In the genomic region with DNA sequence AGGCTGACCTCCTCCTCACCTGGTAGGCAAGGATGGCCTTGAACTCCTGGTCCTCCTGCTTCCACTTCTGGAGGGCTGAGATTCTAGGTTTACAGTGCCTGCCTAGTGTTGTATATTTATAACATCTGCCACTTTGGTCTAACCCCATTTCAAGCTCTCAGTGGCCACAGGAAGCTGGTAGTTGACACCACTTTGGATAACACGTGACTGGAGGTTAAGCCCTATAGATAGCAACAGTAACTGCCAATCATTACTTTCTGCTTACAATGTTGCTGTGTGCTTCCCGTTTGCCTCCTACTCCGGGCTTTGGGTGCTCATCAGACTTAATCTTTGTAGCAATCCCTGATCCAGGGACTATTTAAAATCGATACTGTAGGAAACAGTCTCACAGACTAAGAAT, we compare ENCODE assay signal across 21 mouse cellular contexts.
DNase-seq lines count a peak whose midpoint lies in the region; ATAC-seq lines count a peak whose summit lies in the region.
"Had no signal": no experiment of that assay in that cellular context is flagged by ENCODE, and none has a peak within 500 bp of the region (broad histone marks: within the 10 kb centered on the region; RNA-seq: fewer than 3 reads in every experiment).

No protein-coding gene starts in this region.

- H3K4me1 ChIP-seq in hindbrain, embryonic 16.5 days (ENCODE audit: control insufficient read depth, insufficient read depth, low read depth, low read length) = peaks cover 3% of the 10 kb centered on the region

- no peak overlapping the region for H3K4me2 ChIP-seq in hindbrain, embryonic 16.5 days (ENCODE audit: low read length)
- H3K4me2 ChIP-seq: forebrain, embryonic 12.5 days had no signal

- no peak overlapping the region for H3K27ac ChIP-seq in hindbrain, embryonic 16.5 days (ENCODE audit: low read depth, low read length)
- H3K27ac ChIP-seq: forebrain, embryonic 12.5 days; heart, adult 2 months; layer of hippocampus, adult 2 months had no signal

- ATAC-seq in common myeloid progenitor, adult 5-6 weeks (replicated peaks; ENCODE audit: low read depth, poor library complexity, severe bottlenecking) = peak; percentile 63
- peak; percentile 64 for ATAC-seq in megakaryocyte progenitor cell, adult 5-6 weeks (replicated peaks; ENCODE audit: poor library complexity)
- no peak for ATAC-seq in activated CD4-positive, CD25-positive, alpha-beta regulatory T cell, adult 4 months
- no peak for ATAC-seq in hindbrain, embryonic 16.5 days
- ATAC-seq: lung, postnatal 0 days; midbrain, embryonic 16.5 days; Patski had no signal

- 41% methylated on average over 4 of the region's 4 CpGs for WGBS in hindbrain, embryonic 16.5 days

- H3K36me3 ChIP-seq in hindbrain, embryonic 16.5 days (ENCODE audit: control insufficient read depth, insufficient read depth, low read length) = no peaks in the 10 kb centered on the region
- H3K36me3 ChIP-seq: forebrain, embryonic 12.5 days had no signal

- no peak overlapping the region for H3K4me3 ChIP-seq in hindbrain, embryonic 16.5 days (ENCODE audit: low read length)
- H3K4me3 ChIP-seq: forebrain, embryonic 12.5 days; heart, adult 2 months; layer of hippocampus, adult 2 months had no signal

- peak; percentile 95 for DNase-seq in 416B (ENCODE audit: low read depth)
- DNase-seq in B cell, adult 2 months = peak; percentile 17 to 21
- no peak for DNase-seq in right cerebral cortex, postnatal 4 days
- DNase-seq: adrenal gland, postnatal 25 days; cerebellum, adult 11-12 months; cerebellum, postnatal 14 days; heart, adult 2 months; heart, postnatal 4 days; kidney, adult 8-10 months; kidney, postnatal 14 days; layer of hippocampus, postnatal 36 days; retina, postnatal 1 day had no signal

- no peaks in the 10 kb centered on the region for H3K9me3 ChIP-seq in hindbrain, embryonic 16.5 days (ENCODE audit: control insufficient read depth, low read length)
- H3K9me3 ChIP-seq: forebrain, embryonic 12.5 days had no signal

- H3K27me3 ChIP-seq in hindbrain, embryonic 16.5 days (replicated peaks; ENCODE audit: control insufficient read depth, insufficient read depth, low read length) = peaks cover 8% of the 10 kb centered on the region
- H3K27me3 ChIP-seq: Patski had no signal

- no peak overlapping the region for H3K9ac ChIP-seq in hindbrain, embryonic 16.5 days (ENCODE audit: low read depth, low read length)
- H3K9ac ChIP-seq: forebrain, embryonic 12.5 days had no signal

Comparison
In these comparisons a context has a peak if more than half of its experiments do, and no peak if none do; other contexts are left out.
1. ATAC-seq: peak in common myeloid progenitor, adult 5-6 weeks (single experiment) and megakaryocyte progenitor cell, adult 5-6 weeks (single experiment); none in activated CD4-positive, CD25-positive, alpha-beta regulatory T cell, adult 4 months (single experiment) and hindbrain, embryonic 16.5 days (single experiment).